Mouse (Mus musculus) spleen, postnatal 10 days (tissue): Measurements from ENCODE around the gene Brinp2.

Source experiments
- DNase-seq, 2 experiments: peaks; one replicate each; pipeline ENCODE4 v3.0.0; 2021 to 2022; ENCODE audit warnings: low spot score in 2 of 2

The Brinp2 gene

DNA sequence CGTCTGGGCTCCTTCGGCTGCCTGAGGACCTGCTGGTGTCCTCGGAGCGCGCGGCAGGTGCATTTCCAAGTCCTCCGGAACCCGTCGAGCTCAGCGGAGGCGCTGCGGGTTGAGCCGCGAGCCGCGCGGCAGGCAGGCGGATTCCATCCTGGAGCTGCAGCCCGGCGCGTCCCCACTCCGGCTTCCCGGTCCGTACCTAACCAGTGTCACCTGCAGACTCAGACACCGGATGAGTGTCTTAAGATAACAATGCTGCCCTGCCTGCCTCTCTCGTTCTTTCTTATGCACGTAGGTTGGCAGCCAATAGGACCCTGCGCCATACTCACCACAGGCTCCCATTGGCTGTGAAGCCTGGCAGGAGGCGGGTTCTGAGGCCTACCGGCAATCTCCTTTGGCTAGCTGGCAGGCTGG, at the start of gene Brinp2:
TSS of gene Brinp2 (minus strand) at position 276 of the 411 bp plus-strand sequence.
- DNase-seq = no peak

DNA sequence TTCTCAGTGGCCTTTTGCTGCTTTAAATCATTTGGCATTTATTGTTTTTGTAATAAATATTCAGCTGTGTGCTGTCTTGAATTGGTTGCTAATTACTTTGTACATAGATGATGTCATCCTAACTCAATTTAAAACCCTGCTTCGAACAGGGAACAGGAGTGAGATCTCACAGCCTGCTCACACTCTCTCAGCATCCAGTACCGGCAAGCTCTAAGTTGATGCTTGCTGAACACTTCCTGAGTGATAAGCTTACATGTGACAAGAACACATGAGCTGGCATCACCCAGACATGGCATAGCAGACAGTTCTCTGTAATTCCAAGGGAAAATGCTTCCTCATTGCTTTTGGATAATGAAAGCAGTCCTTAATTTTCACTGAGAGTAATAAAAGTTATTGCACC, 44.8 kb upstream of the Brinp2 start:
- DNase-seq = no peak

GRCm38 (mm10) chr1:158397058-158397457, 40.9 kb upstream of the Brinp2 start:
- no peak for DNase-seq

GRCm38 (mm10) chr1:158390693-158391092, 34.6 kb upstream of the Brinp2 start:
- DNase-seq = no peak

GRCm38 (mm10) chr1:158388995-158389394, 32.9 kb upstream of the Brinp2 start:
- DNase-seq = no peak

GRCm38 (mm10) chr1:158386781-158387180, 30.7 kb upstream of the Brinp2 start:
- no peak for DNase-seq

DNA sequence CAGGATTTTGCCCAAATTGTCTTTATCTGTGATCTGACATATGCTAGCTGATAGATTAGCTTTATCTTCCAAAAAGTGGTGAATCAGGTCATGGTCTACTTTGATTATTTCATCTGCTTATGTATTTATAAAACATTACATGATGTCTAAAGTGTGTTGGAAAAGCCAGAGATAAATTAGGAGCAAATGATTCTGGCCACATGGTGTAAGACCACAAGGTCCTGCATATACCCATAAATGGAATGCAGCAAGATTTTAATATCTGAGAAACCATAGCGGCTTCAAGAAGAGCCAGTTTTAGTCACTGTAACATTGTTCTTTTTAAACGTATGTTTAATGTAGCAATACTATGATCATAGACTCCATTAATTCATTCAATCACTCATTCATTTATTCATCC, 29.2 kb upstream of the Brinp2 start:
- no peak for DNase-seq

- DNase-seq = no peak
Observed at GRCm38 (mm10) chr1:158383210-158383609, 27.1 kb upstream of the Brinp2 start.

- DNase-seq = no peak
Observed at GRCm38 (mm10) chr1:158382277-158382676, 26.2 kb upstream of the Brinp2 start.

DNA sequence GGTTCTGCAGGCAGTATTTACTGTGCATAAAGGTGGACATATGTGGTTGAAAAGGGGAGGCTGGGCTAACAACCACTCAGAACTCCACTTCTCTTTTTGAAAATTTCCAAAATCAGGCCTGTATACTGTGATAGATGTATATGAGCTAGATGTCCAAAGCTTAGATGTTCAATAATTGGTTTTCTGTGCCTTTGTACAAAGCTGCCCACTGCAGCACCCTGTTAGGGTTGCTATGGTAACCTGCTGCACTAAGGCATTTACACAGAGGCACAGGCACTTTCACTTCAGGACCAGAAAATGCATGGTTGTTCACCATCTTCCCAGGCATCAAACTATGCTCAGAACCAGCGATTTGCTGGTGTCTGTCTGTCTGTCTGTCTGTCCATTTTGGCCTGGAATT, 8.3 kb upstream of the Brinp2 start:
- no peak for DNase-seq

DNA sequence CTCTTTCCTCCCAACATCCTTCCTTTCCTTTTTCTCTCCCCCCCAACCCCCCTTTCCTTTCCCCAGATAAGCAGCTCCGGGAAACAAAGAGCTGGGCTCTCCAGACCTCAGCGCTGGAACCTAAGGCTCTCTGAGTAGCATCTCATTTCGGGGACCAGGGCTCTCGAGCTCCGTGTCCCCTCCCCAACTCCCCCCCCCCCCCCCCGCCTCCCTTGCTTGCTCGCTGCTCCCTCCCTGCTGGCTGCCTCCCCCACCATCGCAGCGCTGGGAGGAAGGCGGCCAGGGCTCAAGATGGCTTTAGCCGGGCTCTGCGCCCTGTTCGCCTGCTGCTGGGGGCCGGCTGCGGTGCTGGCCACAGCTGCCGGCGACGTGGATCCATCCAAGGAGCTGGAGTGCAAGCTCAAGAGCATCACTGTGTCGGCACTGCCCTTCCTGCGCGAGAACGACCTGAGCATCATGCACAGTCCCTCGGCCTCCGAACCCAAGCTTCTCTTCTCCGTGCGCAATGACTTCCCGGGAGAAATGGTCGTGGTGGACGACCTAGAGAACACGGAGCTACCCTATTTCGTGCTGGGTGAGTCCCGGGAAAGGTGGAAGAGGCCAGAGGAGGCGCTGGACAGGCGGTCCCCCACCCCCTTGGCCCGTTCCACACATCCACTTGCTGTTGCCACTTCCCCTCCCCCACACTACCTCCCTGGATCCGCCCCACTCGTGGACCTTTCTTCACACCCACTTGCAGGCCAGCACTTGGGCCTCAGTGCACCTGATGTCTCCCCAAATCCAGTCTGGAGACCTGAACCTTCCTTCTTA, 6.4 kb upstream of the Brinp2 start:
- DNase-seq = no peak

DNA sequence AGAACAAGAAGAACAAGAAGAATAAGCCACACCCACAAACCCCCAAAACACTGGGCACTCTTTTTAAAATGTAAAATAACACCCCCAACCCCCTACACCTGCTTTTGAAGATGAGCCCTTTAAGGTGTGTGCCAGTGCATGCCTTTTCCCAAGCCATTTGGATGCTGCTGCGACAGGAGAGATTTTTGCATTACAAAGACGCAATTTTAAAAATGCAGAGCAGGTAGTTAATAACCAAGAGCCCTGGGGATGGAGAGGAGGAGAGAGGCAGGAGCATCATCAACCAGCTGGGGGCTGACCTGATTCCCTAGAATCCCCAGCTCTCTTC, 5.8 kb upstream of the Brinp2 start, which contains the start of gene Astn1:
TSS of gene Astn1 (plus strand) at position 310 of the 328 bp plus-strand sequence.
- DNase-seq = no peak

DNA sequence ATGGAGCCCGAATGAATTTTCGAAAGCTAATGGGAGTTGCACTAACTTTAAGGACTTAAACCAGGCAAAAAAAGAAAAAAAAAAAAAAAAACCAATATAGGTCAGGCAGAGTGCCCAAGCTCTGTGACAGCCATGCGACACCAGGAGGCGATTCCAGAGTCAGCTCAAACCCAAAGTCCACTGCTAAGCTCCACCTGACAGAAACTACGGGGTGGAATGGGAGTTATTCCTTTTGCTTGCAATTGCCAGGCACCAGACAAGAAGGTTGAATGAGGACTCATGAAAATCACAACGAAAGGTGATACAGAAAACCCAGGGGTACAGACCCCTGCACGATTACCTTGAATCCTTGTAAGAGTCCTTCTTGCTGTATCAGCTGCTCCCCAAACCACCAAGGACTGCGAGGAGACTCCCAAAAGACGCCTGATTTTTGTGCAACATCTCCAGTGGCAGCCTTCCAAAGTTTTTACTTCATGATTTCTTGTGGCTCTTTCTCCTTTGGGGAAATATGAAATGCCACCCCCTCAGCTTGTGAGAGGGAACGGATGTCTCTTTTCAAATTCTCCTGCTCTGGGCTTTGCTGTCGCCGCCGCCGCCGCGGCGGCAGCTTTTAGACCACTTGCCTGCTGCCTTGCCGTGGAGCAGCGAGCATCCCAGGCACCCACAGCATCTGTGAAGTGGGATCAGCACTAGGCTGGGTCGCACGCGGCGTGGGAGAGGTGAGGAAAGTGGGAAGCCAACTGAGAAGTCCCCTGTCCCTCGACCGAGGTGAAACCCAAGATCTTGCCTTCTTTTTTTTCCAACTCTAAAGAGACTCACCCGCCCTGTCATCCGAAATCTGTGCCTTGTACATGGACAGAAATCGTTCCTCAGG, 712 bp downstream of the Brinp2 start:
- no peak for DNase-seq

DNA sequence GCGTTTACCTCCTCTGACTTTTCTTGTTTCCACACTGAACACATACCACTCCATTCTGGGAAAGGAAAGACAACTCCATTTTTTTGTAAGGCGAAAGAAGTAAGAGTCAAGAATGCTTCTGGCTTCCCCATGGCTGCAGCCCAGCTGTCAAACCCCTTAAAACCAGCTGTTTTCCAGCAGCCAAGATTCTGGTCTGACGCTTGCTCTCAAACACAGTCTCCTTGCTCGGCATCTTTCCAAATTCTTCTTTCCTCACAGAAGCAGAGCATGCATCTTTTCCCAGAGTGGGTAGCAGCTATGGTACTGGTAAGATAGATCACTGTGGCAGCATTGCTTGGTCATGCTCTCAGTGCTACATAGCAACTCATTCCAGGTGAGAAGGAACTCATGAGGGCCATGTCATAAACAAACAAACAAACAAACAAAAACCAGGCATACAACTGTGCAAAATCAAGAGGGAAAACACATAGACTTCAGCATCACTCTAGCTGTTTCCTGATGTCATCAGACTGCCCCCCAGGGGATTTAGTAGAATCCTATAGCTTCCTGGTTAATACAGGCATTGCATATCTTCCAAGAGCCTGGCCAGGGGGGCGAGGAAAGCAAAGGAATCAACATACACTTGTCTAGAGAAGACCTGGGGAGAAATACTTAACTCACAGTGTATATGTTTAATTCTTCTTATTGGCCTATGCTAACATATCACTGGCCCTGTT, 2.3 kb downstream of the Brinp2 start:
- DNase-seq = no peak

DNA sequence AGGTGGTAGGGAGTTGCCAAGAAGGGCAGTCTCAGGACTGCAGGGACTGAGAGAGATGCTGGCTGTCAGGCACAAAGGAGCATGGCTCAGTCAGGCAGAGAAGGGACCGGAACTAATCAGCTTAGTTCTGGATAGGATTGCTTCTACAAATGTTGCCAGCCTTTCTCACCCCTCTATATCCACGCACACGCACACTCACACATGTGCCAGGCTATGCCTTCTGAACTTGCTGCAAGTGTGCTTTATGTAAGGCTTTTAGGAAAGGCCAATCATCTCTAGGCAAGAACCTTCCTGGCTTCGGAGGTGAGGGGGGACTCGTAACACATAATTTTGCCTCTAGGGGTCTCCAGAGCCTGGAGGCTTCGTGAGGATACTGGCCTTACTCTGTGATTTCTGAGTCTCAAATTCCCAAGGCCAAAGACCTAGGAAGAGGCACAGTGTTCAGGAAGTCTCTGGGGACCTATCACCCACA, 12.8 kb downstream of the Brinp2 start:
- DNase-seq = no peak

DNA sequence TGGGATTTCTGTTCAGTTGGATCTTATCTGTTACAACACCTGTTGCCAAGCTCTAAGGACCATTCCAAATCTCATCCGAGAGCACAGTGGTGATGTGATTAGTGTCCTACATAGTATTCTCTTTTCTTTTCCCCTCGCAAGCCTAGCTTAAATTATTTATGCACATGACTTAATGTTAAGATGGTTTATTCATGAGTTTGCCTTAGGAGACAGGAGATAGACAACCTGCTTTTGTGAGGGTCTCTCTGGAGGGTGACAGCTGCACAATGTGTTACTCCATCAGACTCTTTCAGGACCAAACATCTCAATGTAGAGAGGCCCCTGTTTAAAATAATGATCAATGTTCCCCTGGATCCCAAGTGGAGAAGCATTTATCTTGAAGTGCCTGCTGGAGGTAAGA, 27.3 kb downstream of the Brinp2 start:
- DNase-seq = no peak

DNA sequence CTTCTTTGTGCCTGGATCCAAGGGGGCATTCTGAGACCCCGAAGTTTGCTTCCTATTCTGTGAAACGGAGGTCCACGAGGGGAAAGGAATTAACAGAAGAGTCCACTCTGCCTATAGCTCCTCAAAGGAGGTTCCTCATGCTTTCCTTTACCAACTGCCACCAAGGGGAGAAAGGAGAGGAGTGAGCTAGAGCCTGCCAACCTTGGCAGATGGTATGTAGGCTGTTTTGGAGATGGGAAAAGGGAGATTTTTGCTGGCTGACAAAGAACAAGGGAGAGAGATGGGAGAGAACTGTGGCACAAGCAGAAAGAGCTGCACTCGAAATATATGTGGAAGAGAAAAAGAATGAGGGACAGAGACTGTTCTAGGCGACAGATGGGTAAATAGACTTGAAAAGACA, 28.0 kb downstream of the Brinp2 start:
- no peak for DNase-seq

DNA sequence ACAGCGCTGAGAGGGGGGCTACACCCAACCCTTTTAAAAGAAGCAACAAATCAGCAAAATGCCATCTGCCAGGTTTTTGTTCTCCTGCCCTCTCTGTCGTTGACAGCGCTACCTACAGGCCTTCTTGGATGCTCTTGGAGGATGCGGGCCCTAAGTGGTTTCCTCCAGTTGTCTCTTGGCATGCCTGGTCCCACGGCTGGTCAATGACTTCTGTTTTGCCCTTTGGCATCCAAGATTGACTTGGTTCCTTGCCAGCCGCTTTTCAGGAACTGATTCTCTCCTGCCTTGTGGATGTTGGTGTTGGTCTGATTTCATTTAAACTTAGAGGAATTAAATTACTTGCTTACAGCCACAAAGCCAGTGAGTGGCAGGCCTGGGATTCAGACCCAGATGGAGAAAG, 32.8 kb downstream of the Brinp2 start:
- no peak for DNase-seq

GRCm38 (mm10) chr1:158310426-158311156, 45.5 kb downstream of the Brinp2 start:
- no peak for DNase-seq

- DNase-seq = no peak
Observed at GRCm38 (mm10) chr1:158297042-158297441, 59.1 kb downstream of the Brinp2 start.

GRCm38 (mm10) chr1:158296287-158296931, 59.7 kb downstream of the Brinp2 start:
- no peak for DNase-seq
